Mouse (Mus musculus) heart, adult 2 months (tissue): ENCODE data around the gene Mlana.

Experiments used
- CTCF ChIP-seq: fragments of 200-600 bp; IDR thresholded peaks from 2 replicates; pipeline ENCODE4 v1.8.1; 2022; ENCODE audit warnings: antibody characterized with exemption, mild to moderate bottlenecking, moderate library complexity
- EP300 ChIP-seq: fragments of 200-500 bp; IDR thresholded peaks from 2 replicates; pipeline ENCODE4 v1.6.1; 2011; ENCODE audit warnings: low read depth, low read length, control low read depth; ENCODE audit not compliant: insufficient read depth
- POLR2A ChIP-seq: fragments of 200-500 bp; IDR thresholded peaks from 2 replicates; pipeline ENCODE4 v1.6.1; 2011; ENCODE audit warnings: mild to moderate bottlenecking, low read depth, low read length, control low read depth; ENCODE audit not compliant: insufficient read depth

DNA sequence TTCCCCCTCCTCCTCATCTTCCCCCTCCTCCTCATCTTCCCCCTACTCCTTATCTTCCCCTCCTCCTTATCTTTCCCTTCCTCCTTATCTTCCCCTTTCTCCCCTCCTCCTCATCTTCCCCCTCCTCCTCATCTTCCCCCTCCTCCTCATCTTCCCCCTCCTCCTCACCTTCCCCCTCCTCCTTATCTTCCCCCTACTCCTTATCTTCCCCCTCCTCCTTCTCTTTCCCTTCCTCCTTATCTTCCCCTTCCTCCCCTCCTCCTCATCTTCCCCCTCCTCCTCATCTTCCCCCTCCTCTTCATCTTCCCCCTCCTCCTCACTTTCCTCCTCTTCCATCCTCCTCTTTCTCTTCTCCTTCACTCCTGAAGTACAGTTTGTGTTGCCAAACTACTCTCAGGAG, 784 bp upstream of the Mlana start:
- no peak for TF ChIP-seq CTCF
- TF ChIP-seq EP300: no peak
- TF ChIP-seq POLR2A: no peak
